Mouse (Mus musculus) MN1 (cell line): ENCODE data around the gene Map9.
A peak's percentile ranks its signal among the peaks of the same experiment; 100 is the strongest.
"Not testable (repeated sequence)": the region's sequence is repeated elsewhere in the genome, so short reads cannot be mapped to it uniquely, and the experiment has no call there.

Experiments
- DNase-seq: peaks from one replicate; pipeline ENCODE4 v3.0.0-alpha.2; 2016; ENCODE audit warnings: low spot score

Map9 gene

DNA sequence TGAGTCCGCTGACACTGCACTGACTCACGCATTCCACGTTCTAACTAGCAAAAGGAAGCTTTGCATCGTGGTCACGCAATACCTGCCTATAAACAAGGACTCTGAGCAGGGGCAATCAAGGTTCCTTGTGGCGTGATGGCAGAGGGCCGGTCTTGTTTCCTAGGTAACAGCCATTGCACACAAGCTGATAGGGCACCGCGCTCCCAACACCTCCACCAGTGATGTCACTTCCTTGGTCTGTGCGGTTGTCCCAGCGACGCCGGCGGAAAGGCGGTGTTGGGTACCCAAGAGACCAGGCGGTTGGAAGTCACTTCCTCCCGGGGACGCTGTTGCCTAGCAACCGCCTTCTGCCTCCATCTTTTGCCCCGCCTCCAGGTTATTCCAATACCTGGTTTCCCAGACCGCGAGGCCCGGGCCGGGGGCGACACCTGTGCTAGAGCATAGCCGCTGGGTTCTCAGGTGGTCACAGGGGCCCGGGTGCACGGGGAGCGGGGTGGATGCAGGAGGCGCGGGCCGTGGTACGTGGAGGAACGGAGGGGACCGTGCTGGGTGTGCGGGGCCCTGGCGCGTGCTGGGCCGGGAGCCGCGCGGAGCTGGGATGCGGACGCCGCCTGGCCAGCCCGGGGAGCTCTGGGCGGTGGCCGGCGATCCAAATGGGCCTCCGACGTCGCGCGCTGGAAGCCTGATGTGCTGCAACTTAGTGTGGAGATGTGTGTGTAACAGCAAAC is at the start of gene Map9:
TSS of gene Map9 (plus strand) at position 248 of the 728 bp plus-strand sequence.
- DNase-seq, result peak; percentile 99

DNA sequence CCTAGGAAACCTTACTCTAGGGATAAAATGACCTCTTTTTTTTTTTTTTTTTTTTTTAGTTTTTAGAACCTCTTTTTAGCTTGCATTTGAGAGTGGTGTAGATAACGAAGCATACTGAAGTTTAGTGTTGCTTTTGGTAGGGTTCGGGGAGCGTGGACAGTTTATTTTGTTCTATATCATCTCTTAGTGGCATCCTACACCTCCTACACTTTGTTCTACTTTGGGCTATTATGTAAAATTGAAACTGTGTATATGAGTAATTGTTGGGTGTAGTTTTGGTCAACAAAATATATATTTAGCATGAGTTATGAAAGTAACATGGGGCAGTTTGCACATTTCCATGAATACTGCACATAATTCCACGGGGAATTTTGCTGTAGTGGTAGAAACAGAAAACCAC is 42.1 kb upstream of the Map9 start:
- DNase-seq, result no peak

DNA sequence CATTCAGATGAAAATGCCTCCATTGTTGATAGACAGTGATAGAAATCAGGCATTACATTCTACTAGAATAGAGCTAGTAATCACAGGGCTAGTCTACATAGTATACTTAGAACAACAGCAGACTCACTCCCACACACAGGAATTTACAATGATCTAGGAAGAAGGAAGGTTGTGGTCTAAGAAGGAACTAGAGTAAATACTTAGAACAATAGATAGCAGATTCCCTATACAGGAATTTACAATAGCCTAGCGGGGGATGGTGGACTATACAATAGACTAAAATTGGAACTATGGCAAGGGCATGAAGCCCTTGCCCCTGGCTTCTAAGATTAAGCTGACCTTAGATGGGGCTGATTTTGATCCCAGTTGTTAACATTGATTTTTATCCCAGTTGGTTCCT is 31.1 kb upstream of the Map9 start:
- DNase-seq, result not testable (repeated sequence)

DNA sequence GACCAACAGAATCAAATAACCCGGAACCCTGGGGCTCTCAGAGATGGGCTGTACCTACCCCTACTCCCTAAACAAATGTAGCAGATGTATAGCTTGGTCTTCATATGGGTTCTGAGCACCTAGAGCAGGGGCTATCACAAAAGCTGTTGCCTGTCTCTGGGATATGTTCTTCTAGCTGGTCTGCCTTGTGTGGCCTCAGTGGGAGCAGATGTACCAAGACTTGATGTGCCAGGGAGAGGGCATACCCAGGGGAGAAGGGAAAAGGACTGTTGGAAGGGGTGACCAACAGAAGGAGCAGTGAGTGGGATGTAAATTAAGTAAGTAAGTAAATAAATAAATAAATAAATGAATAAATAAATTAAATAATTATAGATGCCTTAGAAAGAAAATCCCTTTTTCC is 25.8 kb upstream of the Map9 start:
- DNase-seq, result no peak

DNA sequence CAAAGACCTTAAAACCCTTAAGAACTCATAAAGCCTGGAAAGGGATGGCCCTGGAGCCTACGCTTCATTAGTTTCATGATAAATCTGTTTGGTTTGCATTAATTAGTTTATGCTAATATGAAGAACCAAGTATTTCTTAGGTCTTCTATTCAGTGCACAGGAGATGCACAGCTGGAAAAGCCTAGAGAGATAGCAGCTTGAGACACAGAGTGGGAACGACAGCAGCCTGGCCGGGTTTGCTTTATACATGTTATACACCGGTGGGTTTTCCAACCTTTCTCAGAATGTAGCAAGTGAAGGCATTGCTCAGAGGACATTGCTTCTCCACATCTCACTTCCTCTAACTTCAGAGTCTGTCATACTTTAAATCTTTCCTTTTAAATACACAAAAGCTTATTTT is 25.3 kb upstream of the Map9 start:
- DNase-seq, result no peak

DNA sequence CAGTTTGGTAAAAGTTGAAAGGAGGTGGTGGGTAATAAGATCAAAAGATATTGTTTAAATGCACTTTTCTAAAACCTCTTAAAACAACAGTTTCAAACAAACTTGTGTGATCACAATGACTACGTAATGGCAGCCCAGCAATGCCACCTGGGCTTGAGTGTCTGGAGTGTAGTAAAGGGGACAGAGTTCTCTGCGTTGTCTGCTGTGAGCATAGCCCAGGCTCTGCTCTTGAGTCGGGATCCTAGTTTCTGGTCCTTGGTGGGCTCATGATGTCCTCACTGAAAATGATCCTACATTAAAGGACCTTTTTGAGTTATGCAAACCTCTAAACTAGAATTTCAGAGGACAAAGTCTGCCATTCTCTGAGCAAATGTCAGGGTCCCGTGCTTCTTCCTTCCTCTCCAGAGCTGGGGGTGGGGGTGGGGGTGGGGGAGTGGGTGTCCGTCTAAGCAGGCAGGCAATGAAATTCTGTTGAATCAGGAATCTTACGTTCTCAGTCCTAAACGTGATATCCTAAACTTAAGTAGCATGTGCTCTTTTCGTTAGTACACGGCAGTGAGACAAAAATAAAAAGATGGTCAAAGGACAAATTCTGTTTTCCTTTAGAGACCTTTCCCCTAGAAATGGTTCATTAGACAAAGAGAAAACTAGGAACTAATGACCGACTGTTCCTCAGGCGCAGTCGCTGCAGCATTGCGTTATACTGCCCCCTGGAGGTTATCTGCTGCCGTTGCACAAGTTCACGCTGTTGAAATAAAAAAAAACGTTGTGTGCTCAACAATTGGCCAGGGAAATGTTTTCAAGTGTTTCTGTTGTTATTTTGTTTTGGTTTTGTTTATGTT is 24.5 kb upstream of the Map9 start:
- peak; percentile 83 for DNase-seq

DNA sequence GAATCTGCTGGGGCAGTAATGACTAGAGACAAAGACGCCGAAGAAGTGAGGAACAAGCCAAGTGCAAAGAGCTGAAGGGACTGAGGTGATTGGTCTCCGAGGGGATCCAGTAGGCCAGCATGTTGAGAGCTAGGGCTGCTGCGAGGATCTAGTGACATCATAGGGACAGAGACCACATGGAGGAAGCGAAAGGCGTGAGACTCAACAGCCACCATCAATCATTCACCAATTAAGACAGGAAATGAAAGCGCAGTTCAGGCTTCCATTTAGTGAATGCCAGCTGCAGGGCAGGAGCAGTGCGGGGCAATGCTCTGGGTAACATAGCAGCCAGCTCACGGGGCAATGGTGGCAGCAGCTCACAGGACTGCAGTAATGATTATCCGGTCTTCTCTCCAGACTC is 17.7 kb upstream of the Map9 start:
- peak; percentile 86 for DNase-seq

DNA sequence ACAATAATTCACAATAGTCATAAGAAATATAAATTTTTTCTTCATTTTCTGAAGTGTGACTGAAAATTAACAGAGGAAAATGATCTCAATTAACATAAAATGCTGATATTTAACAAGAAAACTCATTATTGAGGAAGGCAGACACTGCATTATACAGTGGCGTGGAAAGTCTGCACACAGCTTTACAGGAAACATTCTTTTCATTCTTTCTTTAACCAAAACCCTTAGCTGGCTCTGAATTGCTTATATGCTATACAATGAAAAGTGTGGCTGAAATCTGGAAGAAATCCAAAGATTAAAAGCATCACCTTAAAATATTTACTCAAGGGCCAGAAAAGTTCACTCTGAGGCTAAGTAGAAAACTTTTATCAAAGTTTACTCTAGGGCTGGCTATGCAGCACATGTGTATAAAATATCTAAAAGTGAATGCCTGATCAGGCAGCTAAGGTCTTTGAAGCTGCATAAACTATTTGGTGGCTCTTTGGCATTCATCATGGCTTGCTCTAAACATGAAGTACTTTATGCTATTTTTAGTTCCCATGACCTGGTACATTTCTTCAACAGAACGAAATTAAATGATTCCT is 9.5 kb upstream of the Map9 start:
- no peak for DNase-seq

DNA sequence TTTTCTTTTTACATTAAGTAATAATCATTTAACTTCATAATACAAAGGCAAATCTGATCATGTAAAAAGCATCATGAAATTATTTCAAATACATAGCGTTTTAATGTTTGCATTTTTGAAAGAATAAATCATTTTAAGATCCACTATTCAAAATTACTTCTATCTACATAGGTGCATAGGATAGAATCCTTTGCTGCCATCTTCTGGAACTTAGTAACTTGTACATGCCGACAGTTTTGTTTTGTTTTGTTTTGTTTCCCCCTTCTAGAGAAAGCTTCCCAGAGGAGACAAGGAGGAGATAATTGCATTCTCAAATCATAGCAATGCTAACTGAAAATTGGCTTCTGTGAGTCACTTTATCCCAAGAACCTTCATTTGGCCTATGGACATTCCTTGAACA is 7.5 kb upstream of the Map9 start:
- DNase-seq, result peak; percentile 53

DNA sequence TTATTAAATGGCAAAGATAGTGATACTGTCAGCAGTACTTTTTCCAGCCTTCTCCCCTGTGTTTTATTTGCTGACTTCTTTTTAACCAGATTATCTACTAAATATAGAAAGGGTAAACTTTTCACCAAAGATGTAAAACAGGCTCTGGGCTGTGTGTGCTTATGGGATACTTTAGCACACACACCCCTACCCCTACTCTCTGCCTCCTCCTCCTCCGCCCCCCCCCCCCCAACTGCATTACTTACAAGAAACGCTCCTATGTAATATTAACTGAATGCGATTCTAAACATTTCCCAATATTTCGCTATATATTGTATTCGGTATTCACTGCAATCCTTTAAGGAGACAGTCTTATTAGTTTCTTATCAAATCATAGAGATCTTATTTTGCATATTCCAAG is 504 bp upstream of the Map9 start:
- no peak for DNase-seq

DNA sequence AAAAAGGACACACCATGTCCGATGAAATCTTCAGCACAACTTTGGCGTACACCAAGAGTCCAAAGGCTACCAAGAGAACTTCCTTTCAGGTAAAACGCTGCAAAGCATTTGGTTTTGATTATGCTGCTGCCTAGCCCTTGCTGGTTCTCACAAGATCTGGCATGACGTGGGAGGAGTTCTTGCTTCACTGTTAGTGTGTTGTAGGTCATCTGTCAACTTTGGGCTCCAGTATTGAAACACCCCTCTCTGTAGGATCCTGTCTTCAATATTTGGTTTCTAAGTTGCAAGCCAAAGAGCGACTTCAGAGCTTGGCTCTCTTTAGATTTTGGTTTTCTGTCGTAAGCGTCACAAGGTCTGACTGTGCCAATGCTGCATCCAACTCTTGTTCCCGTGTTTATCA is 1.2 kb downstream of the Map9 start:
- DNase-seq, result no peak

DNA sequence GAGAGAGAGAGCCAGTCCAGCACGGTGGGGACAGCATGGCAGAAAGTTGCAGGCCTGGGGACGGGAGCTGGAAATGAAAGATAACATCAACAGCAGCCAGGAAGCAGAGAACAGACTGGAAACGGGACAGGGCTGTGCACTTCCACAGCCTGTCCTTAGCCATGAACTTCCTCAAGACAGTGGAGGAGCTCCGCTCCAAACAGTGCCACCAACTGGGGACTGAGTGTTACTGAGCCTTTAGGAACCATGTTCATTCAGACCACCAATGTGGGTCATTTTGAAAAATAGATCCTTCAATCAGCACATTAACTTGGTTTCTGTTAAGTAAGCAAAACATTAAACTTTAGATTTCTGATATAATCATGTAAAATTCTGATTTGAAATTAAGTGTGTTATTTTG is 4.6 kb downstream of the Map9 start:
- peak; percentile 65 for DNase-seq

DNA sequence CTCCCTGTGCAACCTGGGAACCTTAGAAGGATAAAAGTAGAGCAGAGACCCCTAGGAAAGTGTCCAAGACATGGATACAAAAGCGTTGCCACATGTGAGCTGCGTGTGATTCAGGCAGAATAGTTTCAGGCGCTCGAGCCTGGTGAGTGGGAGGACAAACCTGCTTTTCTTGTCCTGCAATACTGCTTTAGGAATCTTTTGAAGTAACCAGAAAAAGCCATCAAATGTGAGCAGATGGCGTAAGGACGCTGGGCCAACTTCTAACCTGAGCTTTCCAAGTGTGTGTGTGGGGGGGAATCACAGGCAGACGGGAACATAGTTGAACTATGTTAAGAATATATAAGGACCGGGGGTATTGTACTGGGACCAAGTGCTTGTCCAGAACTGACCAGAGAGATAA is 6.7 kb downstream of the Map9 start:
- DNase-seq, result no peak

DNA sequence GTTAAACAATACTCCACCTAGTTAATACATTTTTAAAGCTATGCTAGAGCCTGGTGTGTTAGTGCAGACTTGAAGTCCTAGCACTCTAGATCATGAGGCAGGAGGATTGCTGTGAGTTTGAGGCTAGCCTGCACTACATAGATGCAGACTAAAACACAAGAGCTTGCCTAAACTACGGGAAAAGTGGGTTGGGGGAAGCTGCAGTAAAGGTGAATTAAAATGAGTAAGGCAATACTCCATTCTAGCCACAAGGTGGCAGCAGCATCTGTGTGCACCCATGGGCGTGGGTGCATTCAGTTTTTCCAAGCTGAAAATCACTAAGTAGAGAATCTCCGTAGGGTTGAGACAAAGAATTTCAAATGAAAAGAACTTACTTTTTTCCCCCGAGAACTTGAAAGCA is 7.1 kb downstream of the Map9 start:
- DNase-seq, result peak; percentile 65

DNA sequence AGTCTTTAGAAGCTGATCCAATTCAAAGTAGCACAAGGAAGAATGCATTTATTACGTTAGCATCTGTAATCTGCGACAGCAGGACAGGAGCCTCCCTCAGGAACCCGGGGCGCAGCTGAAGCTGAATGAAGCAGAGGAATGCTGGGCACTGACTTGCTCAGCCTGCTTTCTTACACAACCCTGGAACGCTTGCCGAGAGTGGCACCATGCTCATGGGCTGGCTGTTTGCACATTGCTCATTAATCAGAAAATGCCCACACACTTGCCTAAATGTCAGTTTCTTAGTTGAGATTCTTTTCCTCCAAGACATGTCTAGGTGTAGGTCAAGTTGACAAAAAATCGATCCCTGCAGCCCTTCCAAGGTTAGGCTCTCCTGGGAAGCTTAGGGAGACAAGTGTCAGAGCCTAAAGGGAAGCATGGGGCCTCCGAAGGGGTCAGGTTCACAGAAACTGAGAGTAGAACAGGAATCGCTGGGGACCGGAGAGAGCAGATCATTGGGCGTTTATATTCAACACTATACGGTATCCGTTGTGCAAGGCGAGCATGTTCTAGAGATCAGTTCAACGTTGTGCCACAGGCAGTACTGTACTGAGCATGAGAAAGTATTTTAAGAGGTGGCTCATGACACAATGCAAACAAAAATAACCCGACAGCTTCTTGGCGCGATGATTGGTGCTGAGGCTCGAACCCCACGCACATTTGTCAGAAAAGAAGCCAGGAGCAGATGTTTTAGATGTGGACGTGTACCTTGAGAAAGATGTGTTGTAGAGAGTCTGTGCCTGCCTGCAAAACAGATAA is 11.4 kb downstream of the Map9 start:
- DNase-seq, result no peak

DNA sequence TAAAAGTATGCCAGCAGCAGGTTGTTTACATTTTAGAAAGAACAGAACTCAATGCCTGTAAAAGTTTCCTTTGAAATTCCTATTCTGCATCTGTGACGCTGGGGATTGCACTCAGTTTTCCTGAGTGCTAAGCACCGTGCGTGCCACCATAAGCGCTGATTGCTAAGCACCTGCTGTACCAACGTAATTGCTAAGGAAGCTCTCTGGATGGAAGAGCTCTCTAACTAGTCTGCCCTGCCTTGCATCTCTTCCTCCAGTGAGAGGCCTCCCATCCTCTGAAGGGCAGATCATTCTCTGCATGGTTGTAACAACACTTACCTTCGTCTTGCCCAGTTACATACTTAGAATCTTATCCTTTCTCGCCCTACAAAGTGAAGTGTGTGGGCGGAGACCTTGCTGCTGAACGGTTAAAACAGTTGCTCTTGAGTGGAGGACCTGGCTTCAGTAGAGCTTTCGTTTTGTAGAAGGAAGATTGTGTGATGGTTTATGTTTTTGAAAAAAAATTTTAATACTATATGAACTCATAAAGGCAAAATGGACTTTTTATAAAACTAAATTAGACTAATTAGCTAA is 12.7 kb downstream of the Map9 start:
- no peak for DNase-seq

DNA sequence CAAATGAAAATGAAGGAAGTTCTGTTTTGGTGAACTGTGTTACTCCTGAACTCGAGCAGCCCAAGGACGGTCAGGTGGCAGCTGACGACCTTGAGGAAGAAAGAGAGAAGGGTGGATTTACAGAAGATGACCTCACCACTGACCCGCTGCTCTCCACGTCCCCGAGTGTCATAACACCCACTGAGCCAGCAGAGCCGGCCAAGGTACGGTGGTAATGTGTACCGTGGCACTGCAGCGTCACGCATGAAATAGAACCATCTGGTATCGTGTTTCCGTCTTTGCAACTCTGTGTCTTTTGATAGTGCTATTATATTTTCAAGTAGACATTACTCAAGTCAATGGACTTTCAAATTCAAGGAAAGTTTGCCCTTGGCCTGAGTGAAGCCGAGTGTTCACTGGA is 19.1 kb downstream of the Map9 start:
- DNase-seq, result no peak

DNA sequence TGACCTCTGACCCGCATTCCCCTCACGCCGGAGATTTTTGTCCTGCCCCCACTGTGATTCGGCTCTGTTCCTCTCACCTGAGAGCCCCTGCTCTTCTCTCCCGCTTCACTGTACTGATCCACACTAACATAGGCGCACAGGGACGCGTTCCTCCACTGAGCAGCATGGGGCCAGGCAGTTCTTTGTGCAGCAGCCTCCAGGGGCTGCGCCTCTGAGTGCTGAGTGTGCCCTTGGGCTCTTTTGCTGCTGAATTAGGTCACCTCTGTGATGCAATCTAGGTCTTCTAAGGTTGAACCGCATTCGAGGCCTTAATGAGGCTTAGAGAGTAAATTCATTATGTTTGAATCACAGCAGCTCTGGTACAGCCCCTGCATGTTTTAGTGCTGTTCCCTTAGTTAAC is 24.5 kb downstream of the Map9 start:
- DNase-seq, result no peak

DNA sequence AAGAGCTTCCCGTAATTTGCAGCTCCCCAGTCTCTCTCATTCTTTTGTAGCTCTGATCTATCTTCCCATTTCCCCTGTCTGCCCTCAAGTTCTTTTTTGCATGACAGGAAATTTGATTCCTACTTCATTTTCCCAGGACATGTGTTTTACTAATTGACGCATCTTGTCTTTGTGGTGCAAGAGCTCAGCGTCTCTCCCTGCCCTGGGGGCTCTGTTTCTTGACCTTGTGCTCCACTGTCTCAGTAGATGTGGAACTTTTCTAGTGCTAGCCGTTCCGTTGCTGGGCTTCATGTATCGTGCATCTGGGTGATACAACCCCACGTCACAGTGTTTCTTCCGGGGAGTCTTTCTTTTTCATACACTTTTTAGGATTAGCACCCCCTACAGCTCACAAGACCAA is 27.2 kb downstream of the Map9 start:
- no peak for DNase-seq

DNA sequence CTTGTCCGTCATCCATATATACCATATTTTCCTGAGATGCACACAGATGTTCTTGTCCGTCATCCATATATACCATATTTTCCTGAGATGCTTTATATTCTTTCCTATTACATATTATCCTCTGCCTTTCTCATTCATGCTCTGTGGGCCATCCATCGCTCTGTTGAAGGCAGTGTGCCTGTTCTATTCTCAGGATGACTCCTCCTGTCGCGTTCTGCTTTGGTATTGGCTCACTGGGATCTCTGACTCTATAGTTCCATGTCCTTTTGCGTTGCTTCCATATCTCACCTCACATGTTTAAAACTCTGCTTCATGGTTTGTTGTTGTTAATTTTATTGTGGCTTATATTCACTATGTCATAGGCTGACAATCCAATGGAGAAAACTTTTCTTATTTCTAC is 48.0 kb downstream of the Map9 start:
- no peak for DNase-seq

DNA sequence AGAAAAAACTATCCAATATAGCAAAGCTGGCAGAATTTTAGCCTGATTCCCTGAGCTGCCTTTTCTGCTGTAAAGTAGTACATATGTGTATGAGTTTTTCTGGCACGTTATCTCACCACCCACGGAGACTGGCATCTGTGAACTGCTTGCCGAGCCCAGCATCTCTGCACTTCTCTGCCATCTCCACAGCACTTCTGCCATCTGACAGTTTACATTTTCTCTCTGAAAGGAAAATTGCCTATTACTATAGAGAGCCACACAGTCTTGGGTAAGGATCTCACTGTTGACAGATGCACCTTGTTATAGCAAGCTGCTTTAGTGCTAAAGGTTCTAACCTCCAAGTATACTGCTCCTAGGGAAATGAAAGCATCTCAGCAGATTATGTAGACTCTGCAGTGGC is 48.5 kb downstream of the Map9 start:
- DNase-seq, result no peak

DNA sequence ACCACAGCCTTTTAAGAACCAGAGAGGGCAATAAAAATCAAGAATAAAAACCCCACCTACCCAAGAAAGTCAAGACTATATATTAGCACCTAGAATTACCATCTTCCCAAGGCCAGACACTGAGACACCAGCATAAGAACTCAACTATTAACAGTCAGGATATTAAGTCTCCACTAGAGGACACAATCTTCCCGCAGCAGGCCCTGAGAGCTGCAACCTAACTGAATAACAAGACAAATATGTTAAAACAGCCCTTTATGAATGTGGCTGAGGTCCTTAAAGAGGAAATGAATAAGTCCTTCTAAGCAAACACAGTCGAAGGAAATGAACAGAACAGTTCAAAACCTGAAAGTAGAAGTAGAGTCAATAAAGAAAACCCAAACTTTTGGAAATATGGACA is 49.6 kb downstream of the Map9 start:
- peak; percentile 44 for DNase-seq
